Mouse (Mus musculus): Measurements from ENCODE around the gene Zfp106. TPM values are rescaled to one million over a fixed set of nuclear protein-coding genes. Genes with fewer than 3 reads are reported as not detected.
"Not testable (repeated sequence)": the region's sequence is repeated elsewhere in the genome, so short reads cannot be mapped to it uniquely, and the experiment has no call there.

The Zfp106 gene
- polyA plus RNA-seq, 1 experiment from 2014 or later = 43.6 TPM

- Histone ChIP-seq H3K4me3 (no peak overlapping the region), H3K27me3 (replicated peaks) (no peaks in the 10 kb centered on the region), H3K9ac (no peak overlapping the region), H3K4me2 (no peak overlapping the region), H3K4me1 (peaks cover 16% of the 10 kb centered on the region), H3K9me3 (no peaks in the 10 kb centered on the region), H3K27ac (no peak overlapping the region), H3K36me3 (replicated peaks) (0 out of 2 replicates have a peak, but pooled peaks cover 4% of the 10 kb centered on the region)
- WGBS = 93% methylated on average over 3 of the region's 3 CpGs
- no peak for ATAC-seq (replicated peaks)
Measured at GRCm38 (mm10) chr2:120571081-120571480, 7.4 kb upstream of the Zfp106 start.

GRCm38 (mm10) chr2:120567798-120568320 is 4.2 kb upstream of the Zfp106 start:
- Histone ChIP-seq H3K4me3 (peak overlapping the region; percentile 76), H3K4me1 (peaks cover 18% of the 10 kb centered on the region), H3K9ac (peak overlapping the region; percentile 70), H3K27ac (peak overlapping the region; percentile 75), H3K36me3 (replicated peaks) (0 out of 2 replicates have a peak, but pooled peaks cover 4% of the 10 kb centered on the region), H3K9me3 (no peaks in the 10 kb centered on the region), H3K27me3 (replicated peaks) (no peaks in the 10 kb centered on the region), H3K4me2 (peak overlapping the region; percentile 80)
- ATAC-seq (replicated peaks) = peak; percentile 57
- under 1% methylated on average over 22 of the region's 22 CpGs for WGBS

GRCm38 (mm10) chr2:120566886-120567797 is 3.5 kb upstream of the Zfp106 start, which contains the start of gene Snap23:
Gene Snap23 (plus strand): TSS chr2:120567671.
- peak within 1 kb of the TSS; percentile 76 for H3K4me3 ChIP-seq
- H3K4me2 ChIP-seq = peak within 1 kb of the TSS; percentile 80
- peaks cover 24% of the 10 kb centered on the region for H3K4me1 ChIP-seq
- H3K27ac ChIP-seq = peak within 1 kb of the TSS; percentile 75
- no peaks in the 10 kb centered on the region for H3K9me3 ChIP-seq
- ATAC-seq (replicated peaks) = peak; percentile 90
- H3K36me3 ChIP-seq (replicated peaks) = 0 out of 2 replicates have a peak, but pooled peaks cover 4% of the 10 kb centered on the region
- peak within 1 kb of the TSS; percentile 70 for H3K9ac ChIP-seq
- H3K27me3 ChIP-seq (replicated peaks) = no peaks in the 10 kb centered on the region
- WGBS = 1% methylated on average over 42 of the region's 42 CpGs

GRCm38 (mm10) chr2:120565363-120565762 is 1.7 kb upstream of the Zfp106 start:
- H3K4me2 ChIP-seq = no peak overlapping the region
- H3K9ac ChIP-seq = no peak overlapping the region
- no peaks in the 10 kb centered on the region for H3K27me3 ChIP-seq (replicated peaks)
- no peak overlapping the region for H3K27ac ChIP-seq
- no peak for ATAC-seq (replicated peaks)
- H3K4me3 ChIP-seq = no peak overlapping the region
- no peaks in the 10 kb centered on the region for H3K9me3 ChIP-seq
- peaks cover 30% of the 10 kb centered on the region for H3K4me1 ChIP-seq
- H3K36me3 ChIP-seq (replicated peaks) = no peaks in the 10 kb centered on the region
- WGBS = 92% methylated on average over 2 of the region's 2 CpGs

GRCm38 (mm10) chr2:120564548-120565188 is 1.0 kb upstream of the Zfp106 start:
- H3K36me3 ChIP-seq (replicated peaks); H3K9ac ChIP-seq; H3K9me3 ChIP-seq; H3K27ac ChIP-seq; H3K4me2 ChIP-seq; H3K27me3 ChIP-seq (replicated peaks); ATAC-seq (replicated peaks); H3K4me3 ChIP-seq: not testable (repeated sequence)
- H3K4me1 ChIP-seq = peaks cover 30% of the 10 kb centered on the region
- 90% methylated on average over 4 of the region's 4 CpGs for WGBS

- peaks cover 19% of the 10 kb centered on the region for H3K4me1 ChIP-seq
- no peaks in the 10 kb centered on the region for H3K36me3 ChIP-seq (replicated peaks)
- H3K9me3 ChIP-seq = no peaks in the 10 kb centered on the region
- H3K27me3 ChIP-seq (replicated peaks) = no peaks in the 10 kb centered on the region
- peak overlapping the region; percentile 95 for H3K4me3 ChIP-seq
- no peak for ATAC-seq (replicated peaks)
- WGBS = 22% methylated on average over 9 of the region's 9 CpGs
- H3K4me2 ChIP-seq = peak overlapping the region; percentile 73
- peak overlapping the region; percentile 99 for H3K9ac ChIP-seq
- H3K27ac ChIP-seq = no peak overlapping the region
Measured at GRCm38 (mm10) chr2:120562859-120563234, 796 bp downstream of the Zfp106 start.

- WGBS = 93% methylated on average over 1 of the region's 1 CpGs
- H3K9me3 ChIP-seq = no peaks in the 10 kb centered on the region
- H3K36me3 ChIP-seq (replicated peaks) = no peaks in the 10 kb centered on the region
- ATAC-seq (replicated peaks) = no peak
- peaks cover 14% of the 10 kb centered on the region for H3K4me1 ChIP-seq
- H3K4me3 ChIP-seq = no peak overlapping the region
- no peak overlapping the region for H3K4me2 ChIP-seq
- no peak overlapping the region for H3K27ac ChIP-seq
- no peaks in the 10 kb centered on the region for H3K27me3 ChIP-seq (replicated peaks)
- no peak overlapping the region for H3K9ac ChIP-seq
Measured at GRCm38 (mm10) chr2:120561524-120561923, 2.1 kb downstream of the Zfp106 start.

GRCm38 (mm10) chr2:120558813-120559212 is 4.8 kb downstream of the Zfp106 start:
- no peaks in the 10 kb centered on the region for H3K9me3 ChIP-seq
- no peak overlapping the region for H3K4me2 ChIP-seq
- H3K27me3 ChIP-seq (replicated peaks) = no peaks in the 10 kb centered on the region
- no peak for ATAC-seq (replicated peaks)
- H3K36me3 ChIP-seq (replicated peaks) = 0 out of 2 replicates have a peak, but pooled peaks cover 4% of the 10 kb centered on the region
- no peak overlapping the region for H3K4me3 ChIP-seq
- H3K27ac ChIP-seq = no peak overlapping the region
- H3K4me1 ChIP-seq = peaks cover 14% of the 10 kb centered on the region
- WGBS = 92% methylated on average over 3 of the region's 3 CpGs
- H3K9ac ChIP-seq = no peak overlapping the region

- no peak overlapping the region for H3K27ac ChIP-seq
- H3K9me3 ChIP-seq = no peaks in the 10 kb centered on the region
- H3K4me2 ChIP-seq = no peak overlapping the region
- H3K4me1 ChIP-seq = peaks cover 3% of the 10 kb centered on the region; the same call in 1 of the 2 replicates
- H3K36me3 ChIP-seq (replicated peaks) = peaks cover 17% of the 10 kb centered on the region
- no peak overlapping the region for H3K9ac ChIP-seq
- no peak for ATAC-seq (replicated peaks)
- H3K4me3 ChIP-seq = no peak overlapping the region
- WGBS = 76% methylated on average over 3 of the region's 3 CpGs
- H3K27me3 ChIP-seq (replicated peaks) = no peaks in the 10 kb centered on the region
Measured at GRCm38 (mm10) chr2:120556868-120557267, 6.8 kb downstream of the Zfp106 start.

GRCm38 (mm10) chr2:120544732-120545131 is 18.9 kb downstream of the Zfp106 start:
- ATAC-seq (replicated peaks) = no peak
- Histone ChIP-seq H3K27ac (no peak overlapping the region), H3K4me1 (no peaks in the 10 kb centered on the region), H3K9me3 (no peaks in the 10 kb centered on the region), H3K9ac (no peak overlapping the region), H3K4me3 (no peak overlapping the region), H3K27me3 (replicated peaks) (no peaks in the 10 kb centered on the region), H3K36me3 (replicated peaks) (peaks cover 2% of the 10 kb centered on the region), H3K4me2 (no peak overlapping the region)
- 100% methylated on average over 2 of the region's 2 CpGs for WGBS

- H3K4me3 ChIP-seq = no peak overlapping the region
- WGBS = 25% methylated on average over 1 of the region's 1 CpGs
- peaks cover 9% of the 10 kb centered on the region for H3K36me3 ChIP-seq (replicated peaks)
- no peak overlapping the region for H3K27ac ChIP-seq
- no peak overlapping the region for H3K4me2 ChIP-seq
- no peak overlapping the region for H3K9ac ChIP-seq
- H3K4me1 ChIP-seq = 0 out of 2 replicates have a peak, but pooled peaks cover 3% of the 10 kb centered on the region
- ATAC-seq (replicated peaks) = peak; percentile 67; the same call in 1 of the 2 replicates
- no peaks in the 10 kb centered on the region for H3K9me3 ChIP-seq
- H3K27me3 ChIP-seq (replicated peaks) = no peaks in the 10 kb centered on the region
Measured at GRCm38 (mm10) chr2:120539778-120540208, 23.9 kb downstream of the Zfp106 start.

- no peak for ATAC-seq (replicated peaks)
- Histone ChIP-seq H3K4me1 (0 out of 2 replicates have a peak, but pooled peaks cover 3% of the 10 kb centered on the region), H3K9ac (no peak overlapping the region), H3K4me3 (no peak overlapping the region), H3K4me2 (no peak overlapping the region), H3K27ac (no peak overlapping the region), H3K9me3 (no peaks in the 10 kb centered on the region), H3K27me3 (replicated peaks) (no peaks in the 10 kb centered on the region), H3K36me3 (replicated peaks) (peaks cover 14% of the 10 kb centered on the region)
- WGBS = 51% methylated on average over 3 of the region's 3 CpGs
Measured at GRCm38 (mm10) chr2:120539333-120539732, 24.3 kb downstream of the Zfp106 start.

Data from midbrain, embryonic 15.5 days (tissue).